Mouse (Mus musculus) thymus, adult 18-20 months (tissue): ENCODE data around the gene Btnl4.
"Not testable (repeated sequence)": the region's sequence is repeated elsewhere in the genome, so short reads cannot be mapped to it uniquely, and the experiment has no call there.

Source experiments
- DNase-seq, 2 experiments: peaks; one replicate each; pipeline ENCODE4 v3.0.0; 2022; ENCODE audit warnings: mixed read lengths in 2 of 2

Btnl4 gene

DNA sequence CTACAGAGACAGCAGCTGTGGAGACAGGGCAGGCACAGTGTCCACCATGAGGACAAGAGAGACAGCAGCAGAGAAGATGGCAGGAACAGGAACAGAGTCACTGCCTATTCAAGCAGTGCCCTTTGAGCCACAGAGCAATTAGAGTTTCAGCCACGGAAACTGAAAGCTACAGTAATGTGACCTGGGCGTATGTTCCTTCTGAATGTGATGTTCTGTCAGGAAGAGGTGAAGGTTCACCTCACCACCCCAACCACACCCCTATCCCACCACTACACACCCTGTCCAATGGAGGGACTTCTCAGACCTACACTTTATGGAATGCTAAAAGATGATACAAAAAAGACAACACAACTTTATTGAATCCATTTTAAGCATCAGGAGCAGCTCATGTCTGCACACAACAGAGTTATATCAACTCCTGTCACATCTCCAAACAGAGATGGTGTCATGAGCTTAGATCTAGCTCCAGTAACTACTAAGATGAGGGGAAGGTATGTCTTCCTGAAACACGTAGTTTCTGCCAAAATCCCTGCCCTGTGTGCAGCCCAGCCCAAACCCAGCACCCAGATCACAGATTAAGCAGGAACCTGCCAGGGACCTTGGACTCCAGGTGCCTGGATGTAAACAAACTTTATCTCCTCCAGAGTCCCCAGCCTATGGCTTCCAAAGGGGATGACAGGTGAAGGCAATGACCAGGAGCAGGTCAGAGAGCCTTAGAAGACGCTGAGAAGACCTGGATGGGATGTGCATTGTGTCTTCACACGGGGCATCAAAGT is at the start of gene Btnl4:
Btnl4 (minus strand) TSS at position 81 of the 776 bp plus-strand sequence.
- DNase-seq, result not testable (repeated sequence)

DNA sequence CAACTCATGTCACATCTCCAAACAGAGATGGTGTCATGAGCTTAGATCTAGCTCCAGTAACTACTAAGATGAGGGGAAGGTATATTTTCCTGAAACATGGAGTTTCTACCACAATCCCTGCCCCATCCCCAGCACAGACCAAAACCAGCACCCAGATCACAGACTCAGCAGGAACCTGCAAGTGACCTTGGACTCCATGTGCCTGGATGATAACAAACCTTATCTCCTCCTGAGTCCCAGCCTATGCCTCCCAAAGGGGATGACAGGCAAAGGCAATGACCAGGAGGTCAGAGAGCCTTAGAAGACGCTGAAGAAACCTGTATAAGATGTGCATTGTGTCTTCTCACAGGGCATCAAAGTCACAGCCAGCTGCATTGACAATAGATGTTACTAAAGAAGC is 41.9 kb upstream of the Btnl4 start:
- DNase-seq, result no peak

DNA sequence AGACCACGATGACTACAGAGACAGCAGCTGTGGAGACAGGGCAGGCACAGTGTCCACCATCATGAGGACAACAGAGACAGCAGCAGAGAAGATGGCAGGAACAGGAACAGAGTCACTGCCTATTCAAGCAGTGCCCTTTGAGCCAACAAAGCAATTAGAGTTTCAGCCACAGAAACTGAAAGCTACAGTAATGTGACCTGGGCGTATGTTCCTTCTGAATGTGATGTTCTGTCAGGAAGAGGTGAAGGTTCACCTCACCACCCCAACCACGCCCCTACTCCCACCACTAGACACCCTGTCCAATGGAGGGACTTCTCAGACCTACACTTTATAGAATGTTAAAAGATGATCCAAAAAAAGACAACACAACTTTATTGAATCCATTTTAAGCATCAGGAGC is 41.5 kb upstream of the Btnl4 start:
- not testable (repeated sequence) for DNase-seq

DNA sequence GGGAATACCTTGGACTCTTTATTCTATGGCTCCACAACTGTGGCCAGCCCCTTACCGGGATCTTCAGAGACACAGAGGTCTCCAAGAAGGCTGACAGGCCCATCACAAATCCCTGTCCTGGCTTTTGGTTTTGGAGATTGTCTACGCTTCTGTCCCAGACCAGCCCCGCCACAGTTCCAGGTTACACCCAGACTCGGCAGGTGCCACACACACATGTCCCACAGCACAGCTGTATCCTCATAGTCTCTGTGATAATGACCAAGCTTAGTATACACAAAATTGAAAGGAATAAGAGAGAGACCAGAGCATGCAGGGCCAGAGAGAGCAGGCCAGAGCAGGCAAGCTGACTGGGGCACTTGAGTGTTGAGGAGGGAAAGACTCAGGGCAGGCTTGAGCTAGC is 40.7 kb upstream of the Btnl4 start:
- no peak for DNase-seq

DNA sequence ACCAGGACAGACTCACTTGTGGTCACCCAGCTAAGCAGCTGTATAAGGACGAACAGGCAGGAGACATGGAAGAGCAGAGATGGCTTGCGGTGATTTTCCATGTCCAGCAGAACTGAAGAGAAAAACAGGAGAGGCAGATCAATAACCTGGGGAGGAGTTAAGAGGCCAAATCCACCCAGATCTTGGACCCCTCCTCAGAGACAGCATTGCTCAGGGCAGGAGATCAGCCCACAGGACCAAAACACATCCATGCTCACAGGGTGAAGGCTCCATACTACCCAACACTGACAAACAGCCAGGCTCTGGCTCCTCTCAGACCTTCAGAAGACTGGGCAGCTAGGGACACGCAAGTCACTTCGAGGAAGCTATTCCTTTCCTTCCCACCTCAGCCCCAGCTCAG is 40.1 kb upstream of the Btnl4 start, which contains the start of gene Btnl6:
Btnl6 (minus strand) TSS at position 101 of the 400 bp plus-strand sequence.
- DNase-seq, result no peak

DNA sequence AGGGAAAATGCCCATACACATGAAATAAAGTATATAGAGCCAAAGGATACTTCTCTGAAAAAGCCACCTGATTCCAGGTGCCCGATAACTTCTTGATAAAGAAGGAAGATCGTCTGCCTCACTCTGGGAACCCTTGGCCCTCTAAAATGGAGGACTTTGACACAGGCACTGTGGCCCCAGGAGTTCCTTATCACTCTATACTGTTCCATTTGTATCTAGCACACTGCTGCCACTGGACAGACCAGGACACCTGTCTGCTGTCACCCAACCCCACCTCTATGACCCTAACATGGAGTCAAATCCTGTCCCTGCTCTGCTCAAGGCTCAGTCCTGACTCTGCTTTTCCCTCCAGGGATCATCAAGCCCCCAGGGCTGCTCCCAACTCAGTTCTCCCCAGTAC is 39.4 kb upstream of the Btnl4 start:
- no peak for DNase-seq

DNA sequence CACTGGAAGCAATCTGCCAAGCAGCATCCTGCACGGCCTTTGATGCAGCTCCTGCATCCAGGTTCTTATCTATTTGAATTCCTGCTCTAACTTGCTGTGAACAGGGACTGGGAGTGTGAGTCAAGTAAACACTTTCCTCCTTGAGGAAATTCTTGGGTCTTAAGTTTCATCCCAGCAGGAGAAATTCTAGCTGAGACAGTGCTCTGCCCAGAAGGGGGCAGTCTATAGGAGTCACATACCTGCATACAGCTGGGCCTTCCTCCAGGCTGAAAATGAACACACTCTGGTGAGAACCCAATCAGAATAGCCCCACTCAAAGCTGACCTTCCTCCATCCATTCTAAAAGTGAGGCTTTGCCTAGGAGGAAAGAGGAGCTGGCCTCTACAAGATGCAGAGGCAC is 34.6 kb upstream of the Btnl4 start:
- not testable (repeated sequence) for DNase-seq

DNA sequence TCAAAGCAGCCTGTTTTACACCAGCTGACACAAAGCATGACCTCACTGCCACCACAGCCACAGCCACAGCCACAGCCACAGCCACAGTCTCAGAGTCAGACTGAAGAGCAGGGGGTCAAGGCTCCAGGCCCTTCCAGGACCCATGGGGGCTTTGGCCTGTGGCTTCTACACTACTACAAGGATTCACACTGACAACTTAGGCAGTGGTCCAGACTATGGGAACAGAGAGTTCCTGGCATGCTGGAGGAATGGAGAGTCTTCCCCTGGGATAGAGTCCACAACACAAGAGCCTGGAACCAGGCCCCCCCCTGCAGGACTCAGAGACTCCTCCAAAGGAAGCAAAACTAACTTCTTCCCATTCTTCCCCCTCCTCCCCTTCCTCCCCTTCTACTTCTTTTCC is 30.5 kb upstream of the Btnl4 start:
- no peak for DNase-seq

DNA sequence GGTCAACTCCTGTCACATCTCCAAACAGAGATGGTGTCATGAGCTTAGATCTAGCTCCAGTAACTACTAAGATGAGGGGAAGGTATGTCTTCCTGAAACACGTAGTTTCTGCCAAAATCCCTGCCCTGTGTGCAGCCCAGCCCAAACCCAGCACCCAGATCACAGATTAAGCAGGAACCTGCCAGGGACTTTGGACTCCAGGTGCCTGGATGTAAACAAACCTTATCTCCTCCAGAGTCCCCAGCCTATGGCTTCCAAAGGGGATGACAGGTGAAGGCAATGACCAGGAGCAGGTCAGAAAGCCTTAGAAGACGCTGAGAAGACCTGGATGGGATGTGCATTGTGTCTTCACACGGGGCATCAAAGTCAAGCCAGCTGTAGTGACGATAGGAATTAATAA is 20.6 kb upstream of the Btnl4 start:
- DNase-seq, result not testable (repeated sequence)

DNA sequence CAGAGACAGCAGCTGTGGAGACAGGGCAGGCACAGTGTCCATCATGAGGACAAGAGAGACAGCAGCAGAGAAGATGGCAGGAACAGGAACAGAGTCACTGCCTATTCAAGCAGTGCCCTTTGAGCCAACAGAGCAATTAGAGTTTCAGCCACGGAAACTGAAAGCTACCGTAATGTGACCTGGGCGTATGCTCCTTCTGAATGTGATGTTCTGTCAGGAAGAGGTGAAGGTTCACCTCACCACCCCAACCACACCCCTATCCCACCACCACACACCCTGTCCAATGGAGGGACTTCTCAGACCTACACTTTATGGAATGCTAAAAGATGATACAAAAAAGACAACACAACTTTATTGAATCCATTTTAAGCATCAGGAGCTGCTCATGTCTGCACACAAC is 20.2 kb upstream of the Btnl4 start:
- not testable (repeated sequence) for DNase-seq

DNA sequence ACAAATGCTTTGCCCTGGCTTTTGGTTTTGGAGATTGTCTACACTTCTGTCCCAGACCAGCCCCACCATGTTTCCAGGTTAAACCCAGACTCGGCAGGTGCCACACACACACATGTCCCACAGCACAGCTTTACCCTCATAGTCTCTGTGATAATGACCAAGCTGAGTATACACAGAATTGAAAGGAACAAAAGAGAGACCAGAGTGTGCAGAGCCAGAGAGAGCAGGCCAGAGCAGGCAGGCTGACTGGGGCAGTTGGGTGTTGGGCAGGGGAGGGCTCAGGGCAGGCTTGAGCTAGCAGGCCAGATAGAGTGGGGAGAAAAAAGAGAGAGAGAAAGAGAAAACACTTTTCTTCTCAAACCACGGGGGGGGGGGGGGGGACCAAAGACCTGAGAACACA is 19.4 kb upstream of the Btnl4 start:
- no peak for DNase-seq

DNA sequence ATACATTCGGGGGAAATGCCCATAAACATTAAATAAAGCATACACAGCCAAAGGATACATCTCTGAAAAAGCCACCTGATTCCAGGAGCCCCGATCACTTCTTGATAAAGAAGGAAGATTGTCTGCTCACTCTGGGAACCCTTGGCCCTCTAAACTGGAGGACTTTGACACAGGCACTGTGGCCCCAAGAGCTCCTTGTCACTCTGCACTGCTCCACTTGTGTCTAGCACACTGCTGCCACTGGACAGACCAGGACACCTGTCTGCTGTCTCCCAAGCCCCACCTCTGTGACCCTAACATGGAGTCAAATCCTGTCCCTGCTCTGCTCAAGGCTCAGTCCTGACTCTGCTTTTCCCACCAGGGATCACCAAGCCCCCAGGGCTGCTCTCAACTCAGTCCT is 18.0 kb upstream of the Btnl4 start:
- not testable (repeated sequence) for DNase-seq

DNA sequence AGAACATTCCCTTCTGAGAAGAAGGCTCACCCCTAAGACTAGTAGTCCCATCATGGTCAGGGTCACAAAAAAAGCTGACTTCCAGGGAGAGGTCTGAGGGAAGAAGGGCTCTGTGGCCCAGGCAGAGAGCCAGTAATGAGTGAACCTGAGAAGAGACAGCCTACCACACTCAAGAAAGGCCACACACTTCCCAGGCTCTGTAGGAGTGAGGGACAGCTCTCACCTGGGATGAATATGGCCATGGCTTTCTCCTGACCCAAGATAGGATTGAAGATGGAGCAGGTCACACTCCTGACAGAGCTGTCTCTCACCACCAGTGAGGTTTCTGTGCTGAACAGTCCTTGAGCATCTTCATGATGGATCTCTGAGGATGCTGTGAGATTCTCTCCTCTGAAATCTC is 15.7 kb upstream of the Btnl4 start:
- DNase-seq, result no peak

DNA sequence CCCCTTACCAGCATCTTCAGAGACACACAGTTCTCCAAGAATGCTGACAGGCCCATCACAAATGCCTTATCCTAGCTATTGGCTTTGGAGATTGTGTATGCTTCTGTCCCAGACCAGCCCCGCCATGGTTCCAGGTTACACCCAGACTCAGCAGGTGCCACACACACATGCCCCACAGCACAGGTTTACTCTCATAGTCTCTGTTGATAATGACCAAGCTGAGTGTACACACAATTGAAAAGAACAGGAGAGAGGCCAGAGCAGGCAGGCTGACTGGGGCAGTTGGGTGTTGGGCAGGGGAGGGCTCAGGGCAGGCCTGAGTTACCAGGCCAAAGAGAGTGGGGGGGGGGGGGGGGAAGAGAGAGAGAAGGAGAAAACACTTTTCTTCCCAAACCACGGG is 691 bp downstream of the Btnl4 start:
- no peak for DNase-seq

DNA sequence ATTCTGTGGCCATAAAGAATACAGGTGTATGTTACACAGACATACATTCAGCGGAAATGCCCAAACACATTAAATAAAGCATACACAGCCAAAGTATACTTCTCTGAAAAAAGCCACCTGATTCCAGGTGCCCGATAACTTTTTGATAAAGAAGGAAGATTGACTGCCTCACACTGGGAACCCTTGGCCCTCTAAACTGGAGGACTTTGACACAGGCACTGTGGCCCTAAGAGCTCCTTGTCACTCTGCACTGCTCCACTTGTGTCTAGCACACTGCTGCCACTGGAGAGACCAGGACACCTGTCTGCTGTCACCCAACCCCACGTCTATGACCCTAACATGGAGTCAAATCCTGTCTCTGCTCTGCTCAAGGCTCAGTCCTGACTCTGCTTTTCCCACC is 2.1 kb downstream of the Btnl4 start:
- no peak for DNase-seq

DNA sequence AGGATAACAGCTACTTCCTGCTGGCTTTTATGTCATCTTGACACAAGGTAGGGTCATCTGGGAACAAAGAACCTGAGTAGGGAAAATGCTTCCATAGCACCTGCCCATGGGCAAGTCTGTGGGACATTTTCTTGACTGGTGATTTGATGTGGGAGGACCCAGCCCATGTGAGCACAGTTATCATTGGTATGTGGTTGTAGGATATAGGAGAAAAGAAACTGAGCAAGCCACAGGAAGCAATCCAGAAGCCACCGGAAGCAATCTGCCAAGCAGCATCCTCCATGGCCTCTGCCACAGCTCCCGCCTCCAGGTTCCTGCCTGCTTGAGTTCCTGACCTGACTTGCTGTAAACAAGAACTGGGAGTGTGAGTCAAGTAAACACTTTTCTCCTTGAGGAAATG is 6.6 kb downstream of the Btnl4 start:
- no peak for DNase-seq

DNA sequence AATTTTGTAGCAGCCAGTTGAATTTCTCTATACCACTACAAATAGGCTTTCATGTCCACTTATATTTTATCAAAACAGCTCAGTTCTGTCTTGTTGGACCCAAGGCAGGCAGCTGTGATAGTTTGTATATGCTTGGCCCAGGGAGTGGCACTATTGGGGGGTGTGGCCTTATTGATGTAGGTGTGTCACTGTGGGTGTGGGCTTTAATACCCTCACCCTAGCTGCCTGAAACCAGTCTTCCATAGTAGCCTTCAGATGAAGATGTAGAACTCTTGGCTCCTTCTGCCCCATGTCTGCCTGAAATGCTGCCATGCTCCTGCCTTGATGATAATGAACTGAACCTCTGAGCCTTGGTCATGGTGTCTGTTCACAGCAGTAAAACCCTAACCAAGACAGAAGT is 11.2 kb downstream of the Btnl4 start:
- not testable (repeated sequence) for DNase-seq

DNA sequence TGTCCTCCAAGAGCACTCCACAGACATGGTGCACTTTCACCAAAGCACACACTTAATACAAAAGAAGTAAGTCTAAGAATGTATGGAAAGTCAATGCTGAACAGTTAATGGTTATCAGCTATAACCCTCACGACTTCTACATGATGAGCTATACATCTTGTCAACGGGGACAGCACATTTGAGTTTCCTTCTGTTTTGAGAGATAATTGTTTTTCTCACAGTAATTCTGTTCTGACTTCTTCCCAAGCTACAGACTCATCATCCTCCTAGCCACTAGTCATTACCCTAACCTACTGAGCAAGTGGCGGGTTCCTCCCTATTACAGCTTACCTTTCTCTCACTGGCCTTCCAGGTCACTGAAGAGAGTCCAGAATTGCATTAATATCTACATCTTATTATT is 17.9 kb downstream of the Btnl4 start:
- no peak for DNase-seq

DNA sequence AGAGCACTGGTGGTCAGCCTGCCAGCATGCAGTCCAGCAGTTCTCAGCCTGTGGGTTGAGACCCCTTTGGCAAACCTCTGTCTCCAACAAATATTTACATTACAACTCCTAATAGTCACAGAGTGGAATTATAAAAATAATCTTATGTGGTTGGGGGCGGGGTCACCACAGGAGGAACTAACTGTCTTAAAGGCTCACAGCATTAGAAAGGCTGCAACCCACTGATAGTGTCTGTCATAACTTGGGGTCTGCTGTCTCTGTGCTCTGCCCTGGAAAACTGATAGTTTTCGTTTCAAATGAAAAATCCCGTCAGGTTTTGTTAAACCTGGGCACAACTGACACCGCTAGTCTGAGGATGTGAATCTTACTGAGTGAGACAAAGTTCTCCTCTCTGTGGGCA is 19.4 kb downstream of the Btnl4 start:
- DNase-seq, result no peak

DNA sequence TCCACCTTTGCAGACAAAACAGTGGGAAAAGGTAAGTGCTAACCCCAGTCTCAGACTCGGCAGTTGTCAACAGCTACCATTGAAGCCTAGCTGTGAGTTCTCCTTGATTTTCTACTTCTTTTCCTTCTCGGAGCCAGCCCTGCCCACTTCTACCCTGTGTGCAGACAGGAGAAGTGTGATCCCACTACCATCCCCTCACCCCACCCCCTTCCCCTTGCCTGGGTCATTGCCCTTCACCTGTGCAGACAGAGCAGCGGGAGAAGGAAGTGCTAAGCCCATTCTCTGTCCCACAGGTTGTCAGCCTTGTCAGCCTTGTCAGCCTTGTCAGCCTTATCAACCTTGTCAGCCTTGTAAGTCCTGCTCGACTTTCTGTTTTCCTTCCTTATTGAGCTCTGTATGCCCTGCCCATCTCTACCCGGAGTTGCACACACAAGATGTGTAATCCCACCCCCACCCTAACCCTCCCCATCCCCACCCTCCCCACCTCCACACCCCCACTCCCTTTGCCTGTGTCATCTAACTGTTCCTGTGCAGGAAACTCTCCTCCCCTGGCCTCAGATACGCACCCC is 28.6 kb downstream of the Btnl4 start:
- DNase-seq, result no peak

DNA sequence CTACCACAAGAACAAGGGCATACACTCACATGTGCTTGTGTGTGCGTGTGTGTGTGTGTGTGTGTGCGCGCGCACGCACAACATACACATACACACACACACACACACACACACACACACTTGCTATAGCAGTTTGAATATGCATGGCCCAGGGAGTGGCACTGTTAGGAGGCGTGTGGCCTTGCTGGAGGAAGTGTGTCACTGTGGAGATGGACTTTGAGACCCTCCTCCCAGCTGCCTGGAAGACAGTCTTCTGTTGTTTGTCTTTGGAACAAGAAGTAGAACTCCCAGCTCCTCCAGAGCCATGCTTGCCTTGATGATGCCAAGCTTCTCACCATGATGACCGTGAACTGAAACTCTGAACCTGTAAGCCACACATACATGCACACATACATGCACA is 35.1 kb downstream of the Btnl4 start:
- DNase-seq, result no peak

DNA sequence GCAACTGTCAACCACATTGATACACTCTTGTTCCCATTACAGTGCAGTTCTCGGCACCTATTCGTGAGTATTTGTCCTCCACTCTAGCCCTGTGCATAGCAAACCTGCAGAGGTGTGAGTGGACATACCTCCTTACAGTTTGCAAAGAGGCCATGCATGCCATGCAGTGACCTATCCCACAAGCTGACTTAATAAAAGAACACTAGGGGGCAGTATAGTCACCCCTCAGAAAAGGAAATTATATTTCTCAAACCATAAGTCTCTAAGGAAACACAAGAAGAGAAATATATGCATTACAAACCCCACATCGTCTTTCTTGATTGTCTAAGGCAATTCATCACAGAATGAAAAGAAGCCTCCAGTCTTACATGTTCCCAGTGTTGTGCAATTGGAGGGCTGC is 37.3 kb downstream of the Btnl4 start:
- DNase-seq, result no peak

DNA sequence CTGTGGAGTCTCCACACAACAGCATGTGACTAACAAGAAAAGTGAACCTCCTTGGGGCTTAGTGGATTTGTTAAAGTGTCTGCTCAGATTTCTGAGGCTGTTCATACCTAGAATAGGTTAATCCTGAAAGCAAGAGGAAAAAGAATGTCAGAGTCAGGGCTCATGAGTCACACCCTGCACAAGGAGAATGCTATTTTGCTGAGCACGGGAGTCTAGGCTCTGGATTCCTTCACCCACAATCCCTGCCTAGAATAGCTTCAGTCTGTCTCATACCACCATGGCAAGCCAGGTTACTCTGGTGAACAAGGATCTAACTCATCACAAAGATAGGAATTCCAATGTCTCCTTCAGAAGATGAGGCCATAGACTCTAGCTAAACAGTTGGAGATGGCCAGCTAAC is 38.5 kb downstream of the Btnl4 start:
- DNase-seq, result no peak

DNA sequence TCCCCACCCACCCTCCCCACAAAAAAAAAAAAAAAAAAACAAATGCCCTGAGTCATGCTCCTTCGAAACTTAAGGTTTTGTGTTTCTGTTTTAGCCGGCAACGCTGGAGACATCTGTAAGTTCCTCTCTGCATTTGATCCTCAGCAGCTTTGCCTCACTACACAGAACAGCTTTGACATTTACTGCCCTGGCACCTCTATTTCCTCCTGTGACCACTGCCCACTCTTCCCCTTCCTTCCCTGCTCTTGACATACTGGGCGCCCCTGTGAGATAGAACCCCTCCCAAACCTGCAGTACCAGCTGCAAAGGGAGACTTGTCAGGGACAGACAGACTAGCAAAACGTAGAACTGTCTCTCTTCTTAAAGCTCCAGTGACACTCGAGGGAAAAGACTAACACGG is 39.5 kb downstream of the Btnl4 start:
- no peak for DNase-seq

DNA sequence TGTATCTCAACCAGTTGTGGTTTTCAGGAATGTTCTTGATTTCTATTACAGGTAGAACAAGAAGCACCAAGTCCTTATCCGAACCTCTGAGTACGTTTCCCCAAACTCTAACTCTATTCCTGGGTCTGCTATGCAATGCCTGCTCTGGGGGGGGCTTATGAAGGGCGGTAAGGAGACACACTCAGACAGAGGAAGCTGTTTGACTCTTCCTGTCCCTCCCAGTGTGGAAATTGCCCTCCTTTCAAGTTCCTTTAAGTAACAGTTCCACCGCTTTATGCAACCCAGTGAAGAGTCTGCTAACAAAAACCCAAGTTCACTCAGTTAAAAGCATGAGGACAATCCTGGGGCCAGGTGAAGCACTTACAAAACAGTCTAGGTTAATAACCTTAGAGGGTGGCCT is 40.0 kb downstream of the Btnl4 start:
- no peak for DNase-seq
